Mouse (Mus musculus) granulocyte monocyte progenitor cell, adult 5-6 weeks (primary cell): ENCODE measurements around the gene Srpk1. TPM values are rescaled to one million over a fixed set of nuclear protein-coding genes. Genes with fewer than 3 reads are reported as not detected.
"Not testable (repeated sequence)": the region's sequence is repeated elsewhere in the genome, so short reads cannot be mapped to it uniquely, and the experiment has no call there.

Experiments
- ATAC-seq: replicated peaks from 2 replicates; pipeline ENCODE4 v1.8.0; 2016; ENCODE audit warnings: mild to moderate bottlenecking, moderate TSS enrichment, inconsistent platforms; ENCODE audit not compliant: poor library complexity, severe bottlenecking
- total RNA-seq, 2 experiments: library from RNA; stranded (forward) in 1 of 2; stranded (reverse) in 1 of 2; fragments of 200-712, 200-1000 nt in 1 of 2; fragments of >200 nt in 1 of 2; fragmentation: Nextera tagmentation in 1 of 2; gene quantifications; 2 replicates each; pipeline ENCODE4 v1.2.3; 2014 to 2017

Gene Srpk1
- total RNA-seq, 2 experiments from 2014 or later = 125 to 150 TPM

DNA sequence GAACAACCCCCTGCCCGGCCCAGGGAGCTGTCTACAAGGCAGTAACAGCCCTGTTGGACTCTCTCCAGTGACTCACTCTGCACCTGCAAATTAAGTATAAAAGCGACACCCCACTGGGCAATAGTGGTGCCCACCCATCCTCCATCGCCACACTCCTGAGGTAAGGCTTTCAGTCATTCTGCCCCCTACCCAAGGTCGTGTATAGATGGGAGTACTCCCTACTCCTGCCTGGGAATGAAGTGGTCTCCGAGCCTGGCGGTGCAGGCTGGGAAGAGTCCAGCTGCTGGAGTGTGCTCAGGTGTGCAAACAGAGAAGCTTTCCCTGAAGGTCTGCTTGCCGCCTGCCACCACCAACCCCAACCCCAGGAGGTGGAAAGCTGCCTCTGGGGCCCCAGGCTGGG is 60.9 kb downstream of the Srpk1 start:
- ATAC-seq = no peak

DNA sequence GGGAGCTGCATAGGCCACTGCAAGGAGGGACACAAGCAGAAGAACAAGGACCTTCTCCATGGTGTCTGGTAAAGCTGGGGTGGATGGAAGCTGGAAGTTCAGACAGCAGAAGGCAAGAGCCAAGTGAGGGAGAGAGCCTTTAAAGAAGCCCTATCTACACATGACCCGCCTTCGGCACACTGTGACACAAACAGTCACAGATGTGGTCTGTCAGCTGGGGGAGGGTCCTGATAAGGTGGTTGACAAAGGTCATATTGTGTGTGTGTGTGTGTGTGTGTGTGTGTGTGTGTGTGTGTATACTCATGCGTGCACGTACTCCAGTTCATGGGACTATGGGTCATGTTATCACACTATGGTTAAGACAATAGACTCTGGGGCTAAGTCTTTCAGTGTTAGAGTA is 61.9 kb downstream of the Srpk1 start, which contains the start of gene Clps:
Gene Clps, minus strand, starts transcription at position 169 of the 400 bp plus-strand sequence.
- ATAC-seq = no peak

DNA sequence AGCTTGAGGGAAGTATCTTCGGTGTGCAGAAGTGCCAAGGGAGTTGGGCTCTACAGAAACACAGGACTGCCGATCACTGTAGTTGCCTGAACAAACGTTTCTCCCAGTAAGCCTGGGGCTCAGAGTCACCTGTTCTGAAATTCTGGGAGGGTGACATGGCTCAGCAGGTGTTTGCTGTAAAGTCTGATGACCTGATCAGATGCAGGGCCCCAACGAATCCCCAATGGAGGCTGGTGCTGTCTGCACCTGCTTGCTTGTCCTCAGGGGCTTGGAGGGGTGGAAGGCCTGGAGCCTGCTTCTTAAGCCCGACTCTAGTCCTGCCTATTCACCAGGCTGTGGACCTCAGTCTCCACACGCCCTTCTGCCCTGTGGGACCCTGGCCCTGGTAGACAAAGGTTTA is 64.7 kb downstream of the Srpk1 start:
- ATAC-seq = no peak

DNA sequence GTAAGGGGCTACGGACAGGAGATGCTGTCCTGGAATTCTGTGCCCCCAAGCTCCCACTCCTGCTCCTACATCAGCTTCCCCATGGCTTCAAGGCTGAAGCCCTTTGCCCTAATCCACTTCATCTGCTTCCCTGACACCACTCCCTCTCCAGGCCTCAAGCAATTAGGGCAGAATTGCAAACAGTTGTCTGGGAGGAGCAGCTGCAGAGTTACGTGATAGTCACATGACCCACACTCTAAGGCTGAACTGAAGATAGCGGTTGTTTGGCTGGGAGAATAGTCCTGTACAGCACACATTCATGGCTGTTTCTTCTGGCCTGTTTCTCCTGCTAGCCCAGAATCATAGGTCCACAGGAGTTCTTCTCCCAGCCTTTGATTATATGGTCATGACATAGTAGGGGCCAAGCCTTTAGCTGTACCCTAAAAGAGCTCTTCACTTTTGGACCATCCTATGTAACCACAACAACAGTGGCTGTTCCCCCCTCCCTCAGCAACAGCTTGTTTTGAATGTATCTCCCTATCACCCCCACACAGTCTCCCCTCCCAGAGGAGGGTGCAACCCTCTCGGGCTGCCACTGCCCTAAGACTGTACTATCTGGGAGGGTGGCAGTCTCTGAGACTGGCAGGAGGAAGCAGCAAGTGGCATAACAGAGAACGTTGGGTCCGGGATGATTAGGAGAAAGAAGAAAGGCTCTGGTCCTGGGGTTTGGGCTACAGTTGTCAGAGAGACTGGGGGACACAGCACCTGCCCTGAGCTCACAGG is 65.7 kb downstream of the Srpk1 start:
- ATAC-seq = no peak

DNA sequence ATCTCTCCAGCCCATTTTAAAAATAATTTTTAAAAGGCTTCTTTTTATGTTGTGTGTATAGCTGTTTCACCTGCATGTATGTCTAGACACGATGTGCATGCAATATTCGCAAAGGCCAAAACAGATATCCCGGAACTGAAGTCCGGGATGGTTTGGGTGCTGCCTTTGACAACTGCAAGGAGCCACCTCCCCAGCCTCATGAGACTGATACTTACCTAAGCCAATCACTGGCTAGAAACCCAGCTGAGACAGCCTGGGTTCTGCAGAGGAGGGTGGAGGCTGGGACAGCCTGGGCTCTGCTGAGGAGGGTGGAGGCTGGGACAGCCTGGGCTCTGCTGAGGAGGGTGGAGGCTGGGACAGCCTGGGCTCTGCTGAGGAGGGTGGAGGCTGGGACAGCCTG is 68.5 kb downstream of the Srpk1 start:
- not testable (repeated sequence) for ATAC-seq

DNA sequence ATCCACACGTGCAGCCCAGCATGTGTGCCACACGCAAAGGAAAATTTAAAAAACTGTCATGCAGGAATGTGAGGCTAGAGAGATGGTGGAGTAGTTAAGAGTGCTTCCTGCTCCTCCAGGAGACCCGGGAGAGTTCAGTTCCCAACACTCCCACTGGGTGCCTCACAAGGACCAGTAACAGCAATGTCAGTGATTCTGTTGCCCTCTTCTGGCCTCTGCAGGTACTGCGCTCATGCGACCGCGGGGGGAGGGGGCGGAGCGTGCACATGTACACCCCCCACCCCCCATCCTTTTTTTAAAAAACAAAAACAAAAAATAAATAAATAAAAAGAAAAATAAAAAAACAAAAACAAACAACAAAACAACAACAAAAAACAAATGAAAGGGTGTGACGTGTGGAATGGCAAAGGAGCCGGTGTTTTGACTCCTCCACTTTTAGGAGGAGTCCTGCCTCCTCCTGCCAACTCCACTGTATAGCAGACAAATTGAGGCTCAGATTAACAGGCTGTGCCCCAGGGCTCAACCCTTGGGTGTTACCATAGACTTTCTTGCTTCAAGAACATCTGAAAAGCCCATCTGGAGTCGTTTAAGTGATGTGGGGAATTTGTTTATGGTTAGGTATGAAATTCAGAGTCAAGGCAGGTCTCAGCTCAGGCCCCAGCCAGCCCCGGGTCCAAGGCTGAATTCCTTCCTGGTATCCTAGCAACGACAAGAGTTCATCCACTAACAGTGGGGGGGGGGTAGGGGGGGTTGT is 69.3 kb downstream of the Srpk1 start:
- ATAC-seq = peak; percentile 85

DNA sequence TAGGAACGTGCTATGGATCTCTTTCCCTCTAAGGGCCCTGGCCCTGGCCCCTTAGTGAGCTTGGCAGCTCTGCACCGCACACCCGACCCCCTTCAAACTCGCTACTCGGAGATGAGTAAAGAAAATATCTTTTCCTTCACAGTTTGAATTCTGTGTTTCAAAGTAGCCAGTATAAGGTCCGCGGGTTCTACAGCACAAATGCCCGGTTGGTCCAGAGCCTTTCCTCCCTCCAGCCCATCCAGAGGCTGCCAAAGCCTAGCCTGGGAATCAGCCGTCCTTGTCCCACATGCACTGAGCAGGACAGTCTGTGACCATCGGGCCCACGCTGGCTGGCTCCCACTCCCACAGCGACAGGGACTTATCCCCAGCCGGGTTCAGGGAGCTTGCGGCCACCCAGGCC is 73.4 kb downstream of the Srpk1 start, which contains the start of gene Clpsl2:
Gene Clpsl2, plus strand, starts transcription at position 301 of the 400 bp plus-strand sequence.
- ATAC-seq = no peak

DNA sequence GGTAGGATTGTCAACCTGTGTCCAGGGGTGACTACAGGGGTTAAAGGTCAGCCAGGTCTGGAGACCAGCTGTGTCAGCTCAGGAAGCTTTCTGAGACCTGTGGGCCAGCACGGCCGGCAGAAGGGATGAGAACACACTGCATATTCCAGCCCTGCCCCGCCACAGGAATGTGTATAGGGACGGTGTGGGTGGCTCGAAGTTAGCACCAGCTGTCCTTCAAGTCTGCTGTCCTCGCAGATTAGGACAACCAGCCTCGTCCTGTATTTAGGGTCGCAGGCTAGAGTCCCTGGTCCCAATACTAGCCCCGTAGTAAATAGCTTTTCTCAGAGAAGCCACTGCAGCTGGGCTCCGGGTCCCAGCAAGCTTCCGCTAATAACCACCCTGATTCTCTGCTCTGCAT is 74.0 kb downstream of the Srpk1 start:
- no peak for ATAC-seq

DNA sequence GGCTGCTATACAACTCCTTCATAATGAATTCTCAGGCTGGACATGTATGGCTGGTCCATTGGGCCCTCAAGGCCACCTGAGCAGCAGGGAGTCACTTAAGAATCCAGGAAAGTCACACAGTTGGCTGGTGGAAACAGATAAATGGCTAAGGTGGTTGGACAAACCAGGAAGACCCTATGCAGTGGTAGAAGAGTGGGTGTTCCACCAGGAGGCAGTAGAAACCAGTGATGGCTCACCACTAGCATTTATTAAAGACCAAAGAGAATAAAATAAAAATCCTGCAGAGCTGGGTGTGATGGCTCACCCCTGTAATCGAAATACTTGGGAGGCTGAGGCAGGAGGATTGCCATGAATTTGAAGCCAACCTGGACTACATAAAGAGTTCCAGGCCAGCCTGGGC is 75.6 kb downstream of the Srpk1 start:
- no peak for ATAC-seq

DNA sequence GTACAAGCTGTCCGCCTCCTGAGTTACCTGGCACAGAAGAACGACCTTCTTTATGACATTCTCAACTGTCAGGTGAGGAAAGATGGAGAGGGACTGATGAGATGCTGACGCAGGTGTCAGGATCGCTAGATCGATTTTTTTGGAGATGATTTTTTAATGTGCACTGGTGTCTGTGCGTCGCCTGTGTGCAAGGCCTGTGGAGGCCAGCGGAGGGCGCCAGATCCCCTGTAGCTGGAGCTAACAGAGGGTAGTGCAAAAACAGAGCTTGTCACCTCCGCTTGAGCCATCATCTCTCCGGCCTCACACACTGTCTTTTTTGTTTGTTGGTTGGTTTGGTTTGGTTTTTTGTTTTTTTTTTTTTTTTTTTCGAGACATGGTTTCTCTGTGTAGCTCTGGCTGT is 84.6 kb downstream of the Srpk1 start:
- no peak for ATAC-seq

Other genes with a start within 250 kb of the Srpk1 start
- 49.1 and 63.7 TPM in 2 replicates for gene Fkbp5, start 105.2 kb downstream of the Srpk1 start, total RNA-seq (2014; fragmentation: Nextera tagmentation)
- 40.8 and 53.1 TPM in 2 replicates for gene Fkbp5, start 105.2 kb downstream of the Srpk1 start, total RNA-seq (2017)
- not detected in 2 replicates for gene Armc12, start 91.9 kb downstream of the Srpk1 start, total RNA-seq (2014; fragmentation: Nextera tagmentation)
- not detected in 2 replicates for gene Armc12, start 91.9 kb downstream of the Srpk1 start, total RNA-seq (2017)
- gene Clpsl2, start 73.3 kb downstream of the Srpk1 start, total RNA-seq (2014; fragmentation: Nextera tagmentation) = not detected in 2 replicates
- not detected in 2 replicates for gene Clpsl2, start 73.3 kb downstream of the Srpk1 start, total RNA-seq (2017)
- not detected in 2 replicates for gene Clps, start 61.9 kb downstream of the Srpk1 start, total RNA-seq (2014; fragmentation: Nextera tagmentation)
- gene Clps, start 61.9 kb downstream of the Srpk1 start, total RNA-seq (2017) = not detected in 2 replicates
- gene Lhfpl5, start 47.1 kb downstream of the Srpk1 start, total RNA-seq (2014; fragmentation: Nextera tagmentation) = not detected in 2 replicates
- not detected in 2 replicates for gene Lhfpl5, start 47.1 kb downstream of the Srpk1 start, total RNA-seq (2017)
- gene Slc26a8, start 67.5 kb upstream of the Srpk1 start, total RNA-seq (2014; fragmentation: Nextera tagmentation) = 3.8 TPM in 1 of 2 replicates, not detected in the other
- gene Slc26a8, start 67.5 kb upstream of the Srpk1 start, total RNA-seq (2017) = 0.93 and 2.5 TPM in 2 replicates
- gene Mapk14, start 68.6 kb upstream of the Srpk1 start, total RNA-seq (2014; fragmentation: Nextera tagmentation) = 123 and 141 TPM in 2 replicates
- 101 and 156 TPM in 2 replicates for gene Mapk14, start 68.6 kb upstream of the Srpk1 start, total RNA-seq (2017)
- gene AC170998.1, start 103.4 kb upstream of the Srpk1 start, total RNA-seq (2014; fragmentation: Nextera tagmentation) = 10.5 and 19.9 TPM in 2 replicates
- gene AC170998.1, start 103.4 kb upstream of the Srpk1 start, total RNA-seq (2017) = 1.3 and 3.2 TPM in 2 replicates
- 1.8 and 2.0 TPM in 2 replicates for gene Mapk13, start 146.6 kb upstream of the Srpk1 start, total RNA-seq (2014; fragmentation: Nextera tagmentation)
- 0.88 and 3.4 TPM in 2 replicates for gene Mapk13, start 146.6 kb upstream of the Srpk1 start, total RNA-seq (2017)
- 30.4 and 39.0 TPM in 2 replicates for gene Brpf3, start 178.4 kb upstream of the Srpk1 start, total RNA-seq (2014; fragmentation: Nextera tagmentation)
- 2.8 and 15.2 TPM in 2 replicates for gene Brpf3, start 178.4 kb upstream of the Srpk1 start, total RNA-seq (2017)
- not detected in 2 replicates for gene Pnpla1, start 235.7 kb upstream of the Srpk1 start, total RNA-seq (2014; fragmentation: Nextera tagmentation)
- gene Pnpla1, start 235.7 kb upstream of the Srpk1 start, total RNA-seq (2017) = under 0.01 and 0.13 TPM in 2 replicates